Mouse (Mus musculus): ENCODE data around the gene Phactr3.
"Not testable (repeated sequence)": the region's sequence is repeated elsewhere in the genome, so short reads cannot be mapped to it uniquely, and the experiment has no call there.

The Phactr3 gene

GRCm38 (mm10) chr2:178329551-178329950 lies 210.8 kb downstream of the Phactr3 start:
- in situ Hi-C loops (cut with MboI), result no loop called here

- in situ Hi-C loops (cut with MboI), result no loop called here
These were observed 211.2 kb downstream of the Phactr3 start for GRCm38 (mm10) chr2:178329986-178330385.

DNA sequence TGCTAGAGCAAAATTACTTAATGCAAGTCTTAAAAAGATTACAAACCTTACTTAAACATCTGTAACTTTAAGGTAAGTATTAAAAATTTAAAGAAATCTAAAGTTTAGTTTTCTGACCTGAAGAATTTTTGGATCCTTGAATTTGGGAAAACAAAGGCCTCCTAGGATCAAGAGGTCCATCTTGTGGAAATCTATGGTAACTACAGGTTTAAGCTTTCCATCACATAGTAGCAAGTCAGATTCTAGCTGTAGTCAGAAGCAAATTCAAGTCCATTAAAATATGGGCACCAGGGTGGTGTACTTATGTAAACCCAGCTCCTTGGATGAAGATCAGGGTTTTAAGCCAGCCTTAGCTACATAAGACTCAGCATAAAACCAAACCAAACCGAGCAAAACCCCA lies 219.1 kb downstream of the Phactr3 start:
- in situ Hi-C loops (cut with MboI), result no loop called here

DNA sequence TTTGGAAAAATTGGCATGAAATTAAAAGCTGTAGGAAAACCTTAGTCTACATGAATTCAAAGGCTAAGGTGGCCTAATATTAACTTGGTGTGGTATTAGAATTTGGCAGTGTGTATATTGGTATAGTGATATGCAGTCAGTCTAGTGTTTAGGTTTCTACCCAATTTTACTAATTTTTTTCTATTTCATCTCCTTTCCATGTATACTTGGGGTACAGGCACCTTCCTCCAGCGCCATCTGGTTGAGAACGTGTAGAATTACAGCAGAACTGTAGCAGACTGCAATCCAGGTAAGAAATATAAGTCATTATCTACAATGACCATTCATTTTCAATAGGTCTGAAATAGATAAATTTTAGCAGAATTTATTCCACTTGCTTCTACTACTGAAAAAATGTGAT lies 220.3 kb downstream of the Phactr3 start:
- in situ Hi-C loops (cut with MboI), result no loop called here

GRCm38 (mm10) chr2:178342105-178342504 lies 223.3 kb downstream of the Phactr3 start:
- in situ Hi-C loops (cut with MboI), result not testable (repeated sequence)

DNA sequence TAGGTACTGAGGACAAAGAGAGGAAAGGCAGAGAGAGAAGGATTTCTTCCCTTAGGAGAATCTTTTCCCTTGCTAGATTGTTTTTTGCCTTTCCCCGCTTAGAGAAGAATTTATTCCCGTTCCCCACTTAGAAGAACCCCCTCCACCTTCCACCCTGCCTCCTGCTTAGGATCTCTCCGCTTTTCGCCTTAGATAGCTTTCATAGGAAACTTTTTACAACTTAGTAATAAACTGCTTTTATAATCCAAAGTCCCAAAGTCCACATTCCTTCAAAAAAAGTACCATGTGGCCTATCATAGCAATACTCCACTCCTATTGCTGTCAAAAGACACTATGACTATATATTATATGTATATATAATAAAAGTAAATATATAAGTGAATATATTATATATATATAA lies 223.8 kb downstream of the Phactr3 start:
- in situ Hi-C loops (cut with MboI), result no loop called here

Measured in mature B cell (primary cell).